Mouse (Mus musculus): ENCODE results near the gene Bcl11b.
A peak's percentile ranks its signal among the peaks of the same experiment; 100 is the strongest.

Gene Bcl11b

GRCm38 (mm10) chr12:107998746-107999145 lies 4.7 kb downstream of the Bcl11b start:
- DNase-seq (ENCODE audit: low spot score), result peak; percentile 26

- DNase-seq (ENCODE audit: low spot score), result no peak
Measured at GRCm38 (mm10) chr12:107997901-107998300, 5.5 kb downstream of the Bcl11b start.

GRCm38 (mm10) chr12:107997241-107997640 lies 6.2 kb downstream of the Bcl11b start:
- no peak for DNase-seq (ENCODE audit: low spot score)

GRCm38 (mm10) chr12:107996773-107997172 lies 6.6 kb downstream of the Bcl11b start:
- DNase-seq (ENCODE audit: low spot score), result no peak

GRCm38 (mm10) chr12:107996216-107996615 lies 7.2 kb downstream of the Bcl11b start:
- DNase-seq (ENCODE audit: low spot score), result no peak

GRCm38 (mm10) chr12:107994421-107994820 lies 9.0 kb downstream of the Bcl11b start:
- no peak for DNase-seq (ENCODE audit: low spot score)

GRCm38 (mm10) chr12:107993029-107993428 lies 10.4 kb downstream of the Bcl11b start:
- DNase-seq (ENCODE audit: low spot score), result peak; percentile 14

- DNase-seq (ENCODE audit: low spot score), result no peak
Measured at GRCm38 (mm10) chr12:107991191-107991590, 12.2 kb downstream of the Bcl11b start.

- DNase-seq (ENCODE audit: low spot score), result no peak
Measured at GRCm38 (mm10) chr12:107983211-107983610, 20.2 kb downstream of the Bcl11b start.

- no peak for DNase-seq (ENCODE audit: low spot score)
Measured at GRCm38 (mm10) chr12:107982306-107982705, 21.1 kb downstream of the Bcl11b start.

- DNase-seq (ENCODE audit: low spot score), result no peak
Measured at GRCm38 (mm10) chr12:107981231-107981630, 22.2 kb downstream of the Bcl11b start.

GRCm38 (mm10) chr12:107980261-107980961 lies 23.0 kb downstream of the Bcl11b start:
- no peak for DNase-seq (ENCODE audit: low spot score)

- no peak for DNase-seq (ENCODE audit: low spot score)
Measured at GRCm38 (mm10) chr12:107979710-107980260, 23.6 kb downstream of the Bcl11b start.

GRCm38 (mm10) chr12:107978736-107979255 lies 24.6 kb downstream of the Bcl11b start:
- no peak for DNase-seq (ENCODE audit: low spot score)

GRCm38 (mm10) chr12:107978063-107978462 lies 25.3 kb downstream of the Bcl11b start:
- no peak for DNase-seq (ENCODE audit: low spot score)

GRCm38 (mm10) chr12:107977534-107977933 lies 25.9 kb downstream of the Bcl11b start:
- no peak for DNase-seq (ENCODE audit: low spot score)

- no peak for DNase-seq (ENCODE audit: low spot score)
Measured at GRCm38 (mm10) chr12:107977086-107977485, 26.3 kb downstream of the Bcl11b start.

- no peak for DNase-seq (ENCODE audit: low spot score)
Measured at GRCm38 (mm10) chr12:107976571-107977001, 26.8 kb downstream of the Bcl11b start.

- no peak for DNase-seq (ENCODE audit: low spot score)
Measured at GRCm38 (mm10) chr12:107975897-107976570, 27.4 kb downstream of the Bcl11b start.

GRCm38 (mm10) chr12:107975479-107975896 lies 27.9 kb downstream of the Bcl11b start:
- DNase-seq (ENCODE audit: low spot score), result no peak

- no peak for DNase-seq (ENCODE audit: low spot score)
Measured at GRCm38 (mm10) chr12:107974504-107974903, 28.9 kb downstream of the Bcl11b start.

GRCm38 (mm10) chr12:107973556-107974140 lies 29.8 kb downstream of the Bcl11b start:
- no peak for DNase-seq (ENCODE audit: low spot score)

Data from spleen, adult 12 weeks (tissue).